Mouse (Mus musculus): ENCODE measurements around the gene Ift46.

The Ift46 gene

DNA sequence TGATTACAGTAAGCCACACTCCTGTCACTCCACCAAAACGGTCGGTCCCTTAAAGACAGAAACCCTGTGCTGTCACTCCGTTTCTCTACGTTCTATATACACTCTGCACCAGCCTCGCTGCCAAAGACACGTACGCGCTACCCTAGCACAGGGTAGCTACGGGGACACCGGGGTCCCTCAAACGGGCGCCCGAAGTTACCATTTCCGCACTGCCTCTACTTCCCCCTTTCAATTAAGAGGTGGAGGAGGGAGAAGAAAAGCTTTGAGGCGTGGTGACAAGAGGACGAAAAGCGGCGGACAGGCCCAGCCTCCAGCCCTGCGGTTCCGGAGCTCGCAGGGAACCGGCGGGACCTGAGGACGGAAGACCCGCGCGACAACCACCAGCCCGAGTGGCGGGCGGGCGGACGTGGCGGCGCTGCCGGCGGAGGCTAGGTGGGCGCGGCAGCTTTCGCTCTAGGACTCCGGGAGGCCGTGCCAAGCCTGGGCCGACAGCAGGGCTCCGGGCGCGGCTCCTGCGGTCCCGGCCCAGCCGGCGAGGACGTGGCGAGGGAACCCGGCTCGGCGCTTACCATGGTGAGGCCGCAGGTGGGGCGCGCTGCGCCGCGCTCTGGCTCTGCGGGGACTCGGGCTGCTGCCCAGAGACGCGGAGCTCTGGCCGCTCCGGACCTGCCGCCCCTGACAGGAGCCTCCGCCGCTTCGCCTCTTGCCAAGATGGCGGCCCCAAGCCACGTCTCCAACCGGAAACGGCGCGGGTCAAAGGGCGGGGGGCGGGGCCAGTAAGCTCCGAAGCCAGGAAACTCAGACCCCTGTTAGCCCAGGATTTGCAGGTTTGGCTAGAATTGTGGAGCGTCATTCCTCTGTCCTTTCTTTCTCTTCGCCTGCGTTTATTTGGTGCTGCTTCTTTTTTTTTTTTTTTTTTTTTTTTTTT lies at the start of gene Ift46, which contains the start of gene Arcn1:
Gene Ift46, plus strand, starts transcription at position 808 of the 928 bp plus-strand sequence.
Gene Arcn1, minus strand, starts transcription at position 745 of the 928 bp plus-strand sequence.
- DNase-seq (ENCODE audit: low spot score in 2 of 2): peak; percentile 89

DNA sequence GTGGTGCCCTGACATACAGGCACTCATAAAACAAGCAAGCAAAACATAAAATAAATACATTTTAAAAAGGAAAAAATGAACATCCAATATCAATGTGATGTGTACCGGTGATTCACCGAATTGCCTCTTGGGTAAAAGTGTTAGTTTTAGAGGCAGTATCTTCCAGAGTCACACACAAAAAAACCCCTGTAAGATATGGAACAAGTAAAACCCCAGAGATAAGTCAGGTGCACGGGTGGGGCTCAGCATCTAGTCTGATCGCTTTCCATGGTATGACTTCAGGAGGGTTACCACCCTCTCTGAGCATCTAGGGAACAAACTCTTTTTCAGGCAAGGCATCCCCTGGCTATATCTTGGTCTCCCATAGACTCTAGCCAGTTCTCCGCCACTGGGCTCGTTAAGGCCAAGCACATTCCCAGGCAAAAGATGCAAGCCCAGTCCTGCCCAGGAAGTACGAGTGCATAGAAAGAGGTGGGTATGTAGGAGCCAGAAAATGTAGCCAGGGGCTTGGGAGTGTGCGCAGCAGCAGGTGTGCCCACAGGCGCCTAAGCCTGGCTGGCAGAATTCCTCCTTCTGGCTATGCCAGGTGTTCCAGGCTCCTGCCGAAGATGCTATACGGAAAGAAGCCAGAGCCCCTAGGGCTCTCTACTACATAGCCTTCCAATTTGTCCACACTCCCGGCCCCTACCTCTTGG lies 48.6 kb upstream of the Ift46 start:
- peak in 1 of 2 experiments; percentile 33 for DNase-seq (ENCODE audit: low spot score in 2 of 2)

DNA sequence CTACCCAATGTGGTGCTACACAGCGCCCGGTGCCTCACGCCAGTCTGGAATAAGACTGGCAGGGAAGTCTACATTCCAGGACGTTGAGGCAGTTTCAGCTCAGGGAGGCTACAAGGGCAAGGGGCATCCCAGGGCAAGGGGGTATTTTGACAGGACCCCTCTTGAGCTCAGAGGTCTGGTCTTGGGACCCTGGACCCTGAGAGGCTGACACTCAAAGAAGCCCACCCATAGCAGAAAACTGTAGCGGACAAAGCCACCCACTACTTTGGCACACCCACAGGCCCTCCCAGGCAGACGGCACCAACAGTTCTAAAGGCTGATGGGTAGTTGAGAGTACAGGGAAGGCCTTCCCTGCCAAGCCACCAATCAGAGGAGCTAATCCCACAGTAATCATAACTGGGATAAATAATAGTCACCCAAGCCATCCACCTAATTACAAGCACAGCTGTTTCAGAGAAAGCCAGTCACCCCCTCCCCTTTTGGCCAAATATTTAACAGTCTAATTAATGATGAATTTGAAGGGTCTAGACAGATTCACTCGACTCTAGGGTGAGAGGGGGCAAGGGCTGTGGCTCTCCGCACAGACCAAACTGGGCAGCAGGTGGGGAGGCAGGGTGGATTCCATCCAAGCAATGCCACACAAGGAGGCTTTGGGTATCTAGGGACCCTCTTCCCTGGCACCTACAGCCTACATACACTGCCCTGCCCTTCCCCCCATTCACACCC lies 47.9 kb upstream of the Ift46 start:
- DNase-seq (ENCODE audit: low spot score in 2 of 2): peak in 1 of 2 experiments; percentile 39

DNA sequence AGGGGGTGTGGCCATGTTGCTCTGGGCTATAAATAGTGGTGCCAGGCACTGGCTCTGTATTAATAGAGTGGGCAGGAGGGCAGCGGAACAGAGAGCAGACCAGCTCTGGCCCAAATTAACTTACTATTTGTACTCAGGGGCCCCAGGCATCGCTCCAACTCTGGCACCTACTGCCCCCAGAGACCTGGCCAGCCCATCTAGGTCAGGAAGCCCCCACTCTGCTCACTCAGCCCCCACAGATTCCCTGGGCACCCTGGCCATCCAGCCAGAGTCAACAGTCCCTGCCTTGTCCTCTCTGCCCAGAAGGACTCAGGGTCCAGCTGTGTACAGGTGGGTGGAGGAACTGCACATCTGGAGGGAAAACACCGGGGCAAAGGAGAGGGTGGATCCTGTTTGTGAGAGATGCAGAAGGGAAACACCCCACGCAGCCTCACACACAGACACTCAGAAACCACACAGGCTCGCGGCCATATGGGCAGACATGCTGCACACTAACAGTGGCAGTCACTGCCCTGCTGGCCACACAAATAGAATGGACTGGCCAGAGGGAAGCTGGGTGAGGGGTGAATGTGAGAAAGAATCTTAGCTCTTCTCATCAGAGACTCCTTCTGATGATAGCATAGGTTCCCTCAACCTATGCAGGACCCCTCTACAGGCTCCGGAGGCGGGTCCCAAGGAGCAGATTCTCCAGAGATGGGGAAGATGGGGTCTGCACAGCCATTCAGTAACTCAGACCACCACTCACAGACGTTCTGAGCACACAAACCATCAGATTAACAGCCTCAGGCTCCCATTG lies 47.2 kb upstream of the Ift46 start:
- peak; percentile 64 to 72 for DNase-seq (ENCODE audit: low spot score in 2 of 2)

DNA sequence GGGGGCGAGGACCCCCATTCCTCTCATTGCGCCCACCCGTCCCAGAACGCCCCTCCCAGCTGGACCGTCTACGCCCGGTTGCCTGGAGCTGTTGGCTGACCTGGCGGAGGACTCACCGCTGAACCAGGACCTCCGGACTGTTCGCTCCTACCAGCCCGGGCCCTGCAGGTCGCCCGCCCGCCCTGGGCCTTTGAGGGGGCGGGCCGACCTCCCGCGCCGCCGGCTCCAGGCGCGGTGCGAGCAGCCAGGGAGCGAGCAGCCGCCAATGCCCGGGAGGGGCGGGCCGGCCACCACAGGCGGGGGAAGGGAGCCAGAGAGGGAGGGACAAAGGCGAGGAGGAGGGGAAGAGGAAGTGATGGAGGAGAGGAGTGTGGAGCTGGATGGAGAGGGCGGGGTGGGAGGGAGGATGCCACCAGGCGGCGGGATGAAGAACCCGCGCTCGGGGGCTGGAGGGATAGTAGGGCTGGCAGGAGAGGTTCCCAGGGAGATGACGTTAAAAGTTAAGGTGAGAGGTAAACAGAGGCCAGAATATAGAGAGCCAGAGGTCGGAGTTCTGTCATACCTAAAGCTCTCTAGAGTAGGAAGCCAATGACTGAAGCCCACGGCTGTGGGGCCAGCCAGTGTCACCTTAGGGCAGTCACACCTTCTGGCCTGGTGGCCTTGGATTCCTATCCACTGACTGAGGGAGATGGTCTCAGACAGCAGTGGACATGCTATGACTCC lies 46.4 kb upstream of the Ift46 start:
- DNase-seq (ENCODE audit: low spot score in 2 of 2): peak; percentile 91

DNA sequence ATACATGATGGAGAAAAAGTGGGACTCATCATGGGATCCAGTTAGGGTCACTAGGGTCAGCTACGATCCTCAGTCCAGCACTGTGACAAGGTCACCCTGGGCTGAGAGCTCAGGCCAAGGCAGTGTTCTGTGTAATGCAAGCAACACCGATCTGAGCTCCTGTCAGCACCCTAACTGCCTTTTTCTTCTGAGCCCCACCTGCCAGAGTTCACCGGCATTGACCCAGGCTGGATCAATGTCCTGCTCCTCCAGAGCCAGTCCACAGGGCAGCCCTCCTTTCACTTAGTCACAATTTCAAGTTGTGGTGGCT lies 45.9 kb upstream of the Ift46 start:
- DNase-seq (ENCODE audit: low spot score in 2 of 2): no peak

DNA sequence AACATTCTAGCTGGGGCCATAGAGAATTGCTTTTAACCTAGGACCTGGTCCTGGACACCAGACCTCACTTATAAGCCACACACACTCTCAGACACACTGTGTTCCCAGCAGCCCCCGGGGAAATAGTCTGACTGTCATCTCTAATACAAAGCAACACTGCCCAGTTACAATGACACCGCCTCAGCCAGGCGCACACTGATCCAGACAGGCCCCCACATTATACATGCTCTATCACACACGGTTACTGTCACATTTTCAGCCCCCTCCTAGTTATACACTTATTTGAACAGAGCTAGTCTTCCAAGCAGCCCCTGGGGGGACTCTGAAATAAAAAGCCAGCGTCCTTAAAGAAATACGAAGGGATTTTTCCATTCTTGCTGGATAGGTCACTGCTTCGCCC lies 45.1 kb upstream of the Ift46 start:
- DNase-seq (ENCODE audit: low spot score in 2 of 2): peak in 1 of 2 experiments; percentile 18

DNA sequence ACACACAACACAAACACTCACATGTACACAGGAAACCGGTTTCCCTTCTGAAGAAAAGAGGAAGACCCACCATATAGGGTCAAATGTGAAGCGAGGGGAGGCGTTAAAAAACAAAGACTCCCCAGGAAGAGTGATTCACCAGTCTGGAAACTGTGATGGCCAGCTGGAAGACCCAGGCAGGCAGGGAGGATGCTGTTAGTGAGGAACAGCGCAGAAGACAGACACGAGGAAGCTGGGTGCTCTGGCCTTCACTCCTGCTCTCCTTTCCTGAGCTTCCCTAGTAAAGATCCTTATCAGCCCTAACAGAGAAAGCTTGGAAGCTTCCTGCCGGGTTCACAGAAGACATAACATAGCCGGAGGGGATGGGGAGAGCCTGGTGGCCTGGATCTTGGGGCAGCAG lies 44.7 kb upstream of the Ift46 start:
- DNase-seq (ENCODE audit: low spot score in 2 of 2): peak in 1 of 2 experiments; percentile 26

DNA sequence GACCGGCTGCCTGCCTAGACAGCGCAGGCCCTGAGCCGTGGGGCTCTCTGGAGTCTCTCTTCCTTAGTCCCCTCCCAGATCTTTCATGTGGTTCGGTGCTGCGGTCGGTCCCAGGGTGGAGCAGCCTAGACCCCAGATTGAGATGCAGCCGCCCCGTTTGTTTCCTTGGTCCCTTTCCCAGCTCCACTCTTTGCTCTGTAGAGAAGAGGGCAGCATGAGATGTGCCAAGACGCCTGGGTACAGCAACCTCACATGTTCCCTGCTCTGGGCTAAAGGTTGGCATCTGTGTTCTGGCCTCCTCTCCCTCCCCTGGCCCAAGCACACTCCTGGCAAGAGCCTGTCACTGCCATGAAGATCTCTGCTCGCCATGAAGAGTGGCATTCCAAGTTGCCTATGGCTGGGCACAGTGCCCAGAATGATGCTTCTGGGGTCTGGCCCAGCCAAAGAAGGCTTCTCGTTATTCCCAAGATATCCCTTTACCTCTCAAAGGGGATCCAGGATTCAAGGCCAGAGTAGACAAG lies 44.1 kb upstream of the Ift46 start:
- DNase-seq (ENCODE audit: low spot score in 2 of 2): peak in 1 of 2 experiments; percentile 32

DNA sequence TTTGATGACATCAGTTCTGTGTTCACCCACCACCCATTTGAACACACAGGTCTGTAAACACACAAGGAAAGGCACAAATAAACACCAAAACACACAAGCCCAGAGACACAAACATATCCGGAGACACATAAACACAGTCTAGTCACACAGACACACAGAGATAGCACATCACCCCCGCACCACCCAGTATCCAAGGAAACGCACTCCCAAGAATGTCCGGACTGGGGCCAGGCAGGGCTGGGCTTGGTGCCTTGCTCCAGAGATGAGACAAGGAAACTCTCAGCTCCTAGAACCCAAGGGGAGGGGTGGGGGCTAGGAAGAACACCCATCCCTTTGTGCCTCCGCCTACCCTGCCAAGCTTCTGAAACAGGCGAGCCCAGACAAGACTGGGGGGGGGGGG lies 43.5 kb upstream of the Ift46 start:
- DNase-seq (ENCODE audit: low spot score in 2 of 2): peak; percentile 76 to 82

DNA sequence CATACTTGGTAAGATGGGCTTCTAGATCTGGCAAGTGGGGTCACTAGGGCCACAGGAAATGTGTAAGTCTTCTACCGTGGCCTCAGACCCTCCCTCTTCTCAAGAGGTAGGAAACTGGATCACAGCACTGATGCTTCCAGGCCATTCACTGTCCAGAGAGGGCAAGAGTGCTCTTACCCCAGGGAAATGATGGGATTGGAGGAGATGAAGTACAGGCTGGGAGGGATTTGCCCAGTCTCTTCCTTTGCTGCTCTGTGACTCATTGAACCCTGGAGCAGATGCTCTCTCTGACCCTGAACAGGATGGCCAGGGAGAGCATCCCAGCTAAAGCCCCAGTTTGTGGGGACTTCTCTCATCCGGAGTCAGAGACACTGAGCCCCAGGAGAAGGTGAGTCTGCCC lies 43.0 kb upstream of the Ift46 start:
- no peak for DNase-seq (ENCODE audit: low spot score in 2 of 2)

DNA sequence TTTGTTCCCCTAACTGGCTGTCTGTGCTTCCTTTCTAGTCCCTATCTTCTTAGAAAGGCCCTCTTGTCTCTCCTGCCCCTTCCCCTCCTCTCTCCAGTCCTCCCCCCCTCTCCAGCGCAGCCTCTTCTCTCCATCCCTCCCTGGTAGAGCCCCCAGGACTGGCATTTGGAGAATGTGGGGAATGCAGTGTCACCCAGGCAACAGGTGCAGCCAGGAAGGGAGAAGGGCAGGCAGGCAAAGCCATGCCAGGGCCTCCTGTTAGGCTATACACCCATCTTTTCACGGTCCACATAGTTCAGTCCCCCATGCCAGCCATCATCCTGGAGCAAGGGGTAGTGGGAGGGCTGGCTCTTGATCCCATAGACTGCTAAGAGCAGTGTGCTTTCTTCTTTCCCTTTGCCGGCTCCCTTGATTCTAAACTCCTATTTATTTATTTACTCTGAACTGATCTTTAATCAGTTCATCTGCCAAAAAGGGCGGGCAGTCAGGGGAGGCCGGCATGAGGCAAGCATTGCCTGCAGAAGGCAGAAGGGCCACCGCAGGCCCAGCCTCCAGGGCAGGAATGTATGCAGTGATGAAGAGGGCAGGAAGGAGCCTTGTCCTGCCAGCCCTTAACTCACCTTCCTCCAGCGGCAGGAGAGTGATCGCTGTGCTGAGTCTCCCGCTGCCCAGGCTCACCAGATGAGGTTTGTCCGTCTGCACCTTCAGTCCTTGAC lies 41.1 kb upstream of the Ift46 start:
- no peak for DNase-seq (ENCODE audit: low spot score in 2 of 2)

DNA sequence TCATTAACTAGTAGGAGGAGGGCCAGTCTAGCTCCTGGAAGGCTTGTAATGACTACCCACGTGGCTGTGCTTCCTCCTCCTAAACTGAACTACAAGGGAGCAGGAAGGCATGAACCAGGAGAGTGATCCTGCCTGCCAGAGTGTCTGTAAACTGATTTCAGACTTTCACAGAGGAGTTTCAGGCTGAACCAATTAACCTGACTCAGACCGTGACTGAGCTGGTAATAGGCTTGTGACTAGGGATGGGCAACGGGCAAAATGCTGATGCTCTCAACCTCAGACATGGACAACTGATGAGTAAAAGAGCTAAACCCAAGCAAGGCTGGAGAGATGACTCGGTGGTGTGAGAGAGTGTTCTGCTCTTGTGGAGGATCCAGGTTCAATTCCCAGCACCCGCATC lies 40.3 kb upstream of the Ift46 start:
- no peak for DNase-seq (ENCODE audit: low spot score in 2 of 2)

DNA sequence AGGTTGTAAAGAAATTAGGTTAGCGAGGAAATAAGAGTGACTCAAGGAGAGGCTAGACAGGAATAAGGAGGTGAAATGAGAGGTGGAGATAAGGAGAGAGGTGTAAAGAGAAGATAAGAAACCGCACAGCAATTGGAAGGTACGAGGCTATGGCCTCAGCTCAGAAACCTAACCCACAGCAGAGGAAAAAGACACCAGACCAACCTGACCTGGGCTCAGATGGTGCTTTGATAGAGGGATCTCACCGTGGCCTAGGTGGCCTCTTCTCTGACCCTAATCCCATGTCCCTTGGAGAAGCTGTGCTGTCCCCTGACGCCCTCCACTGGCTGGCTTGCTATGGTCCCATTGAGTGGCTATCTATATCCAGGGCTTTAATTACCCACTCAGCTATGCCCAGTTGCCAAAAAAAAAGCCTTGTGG lies 35.6 kb upstream of the Ift46 start:
- no peak for DNase-seq (ENCODE audit: low spot score in 2 of 2)

DNA sequence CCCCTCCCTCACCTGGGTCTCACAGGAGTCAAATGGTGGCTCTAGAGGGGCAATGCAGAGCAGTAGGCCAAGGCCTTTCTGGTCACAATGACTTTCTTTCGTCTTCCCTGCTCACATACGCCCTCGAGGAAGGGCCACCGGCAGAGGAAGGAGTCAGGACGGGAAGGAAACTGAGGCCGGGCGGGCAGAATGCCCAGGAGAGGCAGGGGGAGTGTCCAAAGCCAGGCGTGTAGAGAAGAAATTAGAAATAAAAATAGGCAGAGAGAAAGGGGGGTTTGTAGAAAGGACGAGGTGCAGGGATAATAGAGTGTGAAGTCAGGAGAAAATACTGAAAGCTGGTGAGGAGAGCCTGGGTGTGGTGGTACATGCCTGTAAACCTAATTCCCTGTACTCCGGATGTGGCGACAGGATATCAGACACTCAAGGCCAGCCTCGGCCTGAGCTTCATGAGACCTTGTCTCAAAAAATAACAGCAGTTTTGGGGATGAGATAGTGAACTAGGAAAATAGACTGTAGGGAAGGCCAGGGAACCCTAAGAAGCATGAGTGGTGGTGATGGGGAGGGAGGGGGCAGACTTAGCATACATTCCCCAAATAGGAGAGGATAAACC lies 34.7 kb upstream of the Ift46 start:
- no peak for DNase-seq (ENCODE audit: low spot score in 2 of 2)

DNA sequence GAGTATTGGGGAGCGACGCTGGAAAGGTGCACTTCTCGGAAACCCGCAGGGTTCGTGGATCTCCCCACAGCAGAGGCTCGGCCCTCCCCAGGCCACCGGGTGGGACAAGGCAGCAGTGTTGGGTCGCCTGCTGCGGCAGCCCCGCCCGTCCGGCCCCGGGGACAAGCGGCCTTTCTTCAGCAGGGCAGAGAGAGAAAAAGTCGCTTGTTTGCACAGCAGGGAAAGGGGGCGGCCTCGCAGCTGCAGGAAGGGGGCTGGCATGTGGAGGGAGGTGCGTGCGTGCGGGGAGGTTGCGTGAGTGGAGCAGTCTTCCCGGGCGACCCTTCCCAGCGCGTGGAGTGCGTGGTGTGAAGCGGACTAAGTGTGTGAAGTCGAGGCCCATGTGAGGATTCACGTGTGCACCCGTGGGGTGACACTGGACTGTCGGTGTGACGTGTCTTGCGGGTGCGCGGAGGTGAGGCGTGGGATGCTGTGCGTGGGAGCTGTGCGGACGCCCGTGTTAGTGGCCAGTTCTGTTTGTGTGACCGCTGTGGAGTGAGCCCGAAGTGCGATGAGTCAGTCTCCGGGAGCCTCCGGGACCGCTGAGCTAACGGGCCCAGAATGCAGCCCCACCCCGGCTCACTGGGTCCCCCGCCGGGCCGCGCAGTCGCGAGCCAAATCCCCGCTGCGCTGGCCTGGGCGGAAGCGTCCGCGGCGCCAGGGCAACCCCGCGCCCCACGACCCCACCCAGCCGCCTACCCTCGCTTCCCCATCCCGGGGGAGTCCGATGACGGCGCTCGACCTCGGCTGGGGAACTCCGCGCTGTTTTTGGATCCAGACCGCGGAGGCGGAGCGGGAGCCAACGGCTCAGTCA lies 33.8 kb upstream of the Ift46 start:
- DNase-seq (ENCODE audit: low spot score in 2 of 2): peak; percentile 72 to 75

DNA sequence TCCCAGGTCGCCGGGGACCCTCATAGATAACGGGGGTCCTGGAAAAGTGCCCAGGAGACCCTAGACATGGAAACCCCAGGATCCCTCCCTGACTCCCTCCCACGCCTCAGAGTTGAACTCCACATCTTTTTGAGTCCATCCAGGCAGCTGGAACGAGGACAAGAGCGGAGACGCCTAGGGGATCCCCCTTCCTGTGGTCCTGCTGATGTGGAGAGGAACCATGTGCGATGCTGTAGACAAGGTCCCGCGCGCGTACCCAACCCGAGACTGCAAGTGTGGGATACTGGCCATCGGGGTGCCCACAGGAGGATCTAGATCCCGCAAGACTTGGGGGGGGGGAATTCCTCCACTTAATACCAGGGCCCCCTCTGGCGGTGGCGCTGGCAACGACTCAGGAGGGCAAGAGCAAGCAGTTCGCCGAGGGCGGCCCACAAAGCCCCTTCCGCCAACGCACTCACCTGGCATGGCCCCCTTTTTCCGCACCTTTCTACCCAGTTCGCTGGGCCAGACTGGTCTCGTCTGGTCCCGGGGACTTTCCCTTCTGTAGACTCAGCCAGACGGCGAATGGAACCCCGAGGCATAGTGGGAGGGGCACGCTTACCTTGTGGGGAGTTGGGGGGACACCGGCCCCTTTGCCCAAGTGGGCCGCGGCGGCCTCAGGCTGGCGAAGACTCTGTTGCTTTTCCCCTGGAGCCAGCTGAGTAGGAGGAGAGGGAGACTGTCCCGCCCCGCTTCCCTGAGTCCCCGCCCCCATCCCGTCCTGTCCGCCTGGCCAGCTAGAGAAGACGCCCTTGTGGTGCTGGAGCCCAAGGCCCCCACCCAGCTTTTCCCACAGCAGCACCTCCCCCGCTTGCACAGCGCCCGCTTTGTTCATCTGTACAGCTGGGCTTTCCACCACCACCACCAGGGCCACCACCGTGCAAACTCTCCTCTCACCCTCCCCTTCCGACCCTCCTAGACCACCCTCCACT lies 32.9 kb upstream of the Ift46 start, which contains the start of gene Phldb1:
Gene Phldb1, minus strand, starts transcription at position 675 of the 971 bp plus-strand sequence.
- peak; percentile 80 to 84 for DNase-seq (ENCODE audit: low spot score in 2 of 2)

Data from right cerebral cortex, postnatal 10 days (tissue).